Mouse (Mus musculus) neural tube, embryonic 15.5 days (tissue): ENCODE data around the gene Loxl3. TPM values are rescaled to one million over a fixed set of nuclear protein-coding genes. Genes with fewer than 3 reads are reported as not detected.

Source experiments
- ATAC-seq: fragments of 200-750 bp; cut with Nextera tagmentation; 2 replicates; pipeline ENCODE4 v1.8.0; 2017; ENCODE audit warnings: mild to moderate bottlenecking, moderate TSS enrichment, moderate library complexity; ENCODE audit not compliant: low FRiP score
- H3K27ac ChIP-seq: fragments of 300-500 bp; sonication (generic); replicated peaks from 2 replicates; pipeline ENCODE4 v1.5.1; 2015; ENCODE audit warnings: mild to moderate bottlenecking, inconsistent platforms
- H3K27me3 ChIP-seq: fragments of 300-500 bp; sonication (generic); replicated peaks from 2 replicates; pipeline ENCODE4 v1.6.1; 2015; ENCODE audit warnings: inconsistent platforms
- H3K36me3 ChIP-seq: fragments of 300-500 bp; sonication (generic); 2 replicates; pipeline ENCODE4 v1.6.1; 2015; ENCODE audit warnings: inconsistent platforms
- H3K4me1 ChIP-seq: fragments of 300-500 bp; sonication (generic); 2 replicates; pipeline ENCODE4 v1.6.1; 2015; ENCODE audit warnings: inconsistent platforms
- H3K4me2 ChIP-seq: fragments of 300-500 bp; sonication (generic); 2 replicates; pipeline ENCODE4 v1.6.1; 2015; ENCODE audit warnings: inconsistent platforms, mild to moderate bottlenecking, moderate library complexity
- H3K4me3 ChIP-seq: fragments of 300-500 bp; sonication (generic); replicated peaks from 2 replicates; pipeline ENCODE4 v1.5.1; 2015; ENCODE audit warnings: mild to moderate bottlenecking, inconsistent platforms
- H3K9ac ChIP-seq: fragments of 300-500 bp; sonication (generic); replicated peaks from 2 replicates; pipeline ENCODE4 v1.6.1; 2015; ENCODE audit warnings: mild to moderate bottlenecking, inconsistent platforms
- H3K9me3 ChIP-seq: fragments of 300-500 bp; sonication (generic); replicated peaks from 2 replicates; pipeline ENCODE4 v1.6.1; 2016; ENCODE audit warnings: inconsistent platforms
- WGBS: fragments of 180-500 bp; shearing (Covaris S2); methylation state at CpG from one replicate; pipeline ENCODE4 v1.1.7; 2015; ENCODE audit warnings: mixed read lengths; 5-methylcytosine and 5-hydroxymethylcytosine counted together
- polyA plus RNA-seq: library from polyadenylated mRNA; unstranded; fragments of >200 nt; fragmentation: Nextera tagmentation; extraction: Ambion mirVana; gene quantifications from 2 replicates; pipeline ENCODE4 v1.2.1, GENCODE M21; 2015

Gene Loxl3
- polyA plus RNA-seq, 1 experiment from 2014 or later = 7.6 TPM

DNA sequence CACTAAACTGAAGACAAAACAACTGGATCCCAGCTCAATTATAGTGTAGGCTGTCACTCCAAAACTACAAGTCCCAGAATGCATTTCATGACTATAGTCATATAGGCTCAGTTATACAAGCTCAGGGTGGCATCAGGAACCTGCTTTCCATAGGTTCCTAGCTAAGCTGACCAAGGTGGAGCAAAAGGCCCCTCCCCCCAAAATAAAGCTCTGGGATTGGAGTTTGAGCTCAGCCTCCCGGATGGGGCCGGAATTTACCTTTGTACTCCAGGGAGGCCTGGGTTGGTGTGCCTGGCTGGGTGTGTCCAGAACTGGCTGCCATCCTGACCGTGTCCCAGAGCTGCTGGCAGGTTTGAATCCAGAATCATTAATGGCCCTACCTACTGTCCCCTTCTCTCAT, 23.8 kb downstream of the Loxl3 start, which contains the start of gene Dqx1:
Dqx1 (plus strand) TSS at position 55 of the 400 bp plus-strand sequence.
- Histone ChIP-seq H3K4me3 (no peak within 1 kb of the TSS), H3K36me3 (peaks cover 19% of the 10 kb centered on the region), H3K4me1 (peaks cover 23% of the 10 kb centered on the region), H3K4me2 (no peak within 1 kb of the TSS), H3K9me3 (no peaks in the 10 kb centered on the region), H3K9ac (no peak within 1 kb of the TSS), H3K27ac (no peak within 1 kb of the TSS), H3K27me3 (peaks cover 27% of the 10 kb centered on the region)
- ATAC-seq = no peak
- 64% methylated on average over 3 of the region's 3 CpGs for WGBS

GRCm38 (mm10) chr6:83058725-83059124, 24.8 kb downstream of the Loxl3 start:
- H3K4me1 ChIP-seq = peaks cover 15% of the 10 kb centered on the region
- peaks cover 19% of the 10 kb centered on the region for H3K36me3 ChIP-seq
- no peak for ATAC-seq
- no peak overlapping the region for H3K4me2 ChIP-seq
- no peaks in the 10 kb centered on the region for H3K9me3 ChIP-seq
- 85% methylated on average over 2 of the region's 2 CpGs for WGBS
- no peak overlapping the region for H3K27ac ChIP-seq
- H3K27me3 ChIP-seq = peaks cover 36% of the 10 kb centered on the region
- no peak overlapping the region for H3K4me3 ChIP-seq
- no peak overlapping the region for H3K9ac ChIP-seq

- Histone ChIP-seq H3K4me2 (no peak overlapping the region), H3K4me1 (peaks cover 20% of the 10 kb centered on the region), H3K27me3 (peaks cover 94% of the 10 kb centered on the region), H3K9ac (no peak overlapping the region), H3K36me3 (no peaks in the 10 kb centered on the region), H3K9me3 (no peaks in the 10 kb centered on the region), H3K27ac (no peak overlapping the region), H3K4me3 (no peak overlapping the region)
- no peak for ATAC-seq
- WGBS = 45% methylated on average over 8 of the region's 8 CpGs
Observed at GRCm38 (mm10) chr6:83065995-83066394, 32.0 kb downstream of the Loxl3 start.

DNA sequence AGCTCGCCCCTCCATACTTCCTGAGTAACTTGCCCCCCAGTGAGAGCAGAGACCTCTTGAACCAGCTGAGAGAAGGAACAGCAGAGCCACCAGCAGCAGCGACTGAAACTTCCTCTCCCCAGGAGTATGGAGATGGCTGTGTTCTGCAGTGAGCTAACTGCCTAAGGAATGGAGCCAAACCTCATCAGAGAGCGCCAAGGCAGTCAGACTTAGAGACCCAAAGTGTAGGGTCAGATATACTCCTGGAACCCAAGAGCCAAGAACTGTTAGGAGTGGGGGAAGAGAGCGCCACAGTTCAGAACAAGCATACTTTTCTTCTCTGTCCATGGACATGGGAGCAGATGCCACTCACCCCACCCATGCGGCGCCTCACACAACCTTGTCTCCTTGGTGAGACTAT, 32.5 kb downstream of the Loxl3 start:
- ATAC-seq = no peak
- peaks cover 24% of the 10 kb centered on the region for H3K4me1 ChIP-seq
- 43% methylated on average over 6 of the region's 6 CpGs for WGBS

GRCm38 (mm10) chr6:83068221-83068620, 34.2 kb downstream of the Loxl3 start:
- WGBS = 4% methylated on average over 8 of the region's 8 CpGs
- Histone ChIP-seq H3K27ac (no peak overlapping the region), H3K4me2 (no peak overlapping the region; the same call in 1 of the 2 replicates), H3K9ac (no peak overlapping the region), H3K27me3 (peaks cover 94% of the 10 kb centered on the region), H3K4me1 (peaks cover 24% of the 10 kb centered on the region), H3K4me3 (no peak overlapping the region), H3K36me3 (no peaks in the 10 kb centered on the region), H3K9me3 (no peaks in the 10 kb centered on the region)
- no peak for ATAC-seq

More for the DNA sequence above, 32.5 kb downstream of the Loxl3 start:
- Histone ChIP-seq H3K27me3 (peaks cover 94% of the 10 kb centered on the region), H3K9ac (no peak overlapping the region), H3K36me3 (no peaks in the 10 kb centered on the region), H3K27ac (no peak overlapping the region), H3K4me2 (no peak overlapping the region), H3K4me3 (no peak overlapping the region), H3K9me3 (no peaks in the 10 kb centered on the region)

DNA sequence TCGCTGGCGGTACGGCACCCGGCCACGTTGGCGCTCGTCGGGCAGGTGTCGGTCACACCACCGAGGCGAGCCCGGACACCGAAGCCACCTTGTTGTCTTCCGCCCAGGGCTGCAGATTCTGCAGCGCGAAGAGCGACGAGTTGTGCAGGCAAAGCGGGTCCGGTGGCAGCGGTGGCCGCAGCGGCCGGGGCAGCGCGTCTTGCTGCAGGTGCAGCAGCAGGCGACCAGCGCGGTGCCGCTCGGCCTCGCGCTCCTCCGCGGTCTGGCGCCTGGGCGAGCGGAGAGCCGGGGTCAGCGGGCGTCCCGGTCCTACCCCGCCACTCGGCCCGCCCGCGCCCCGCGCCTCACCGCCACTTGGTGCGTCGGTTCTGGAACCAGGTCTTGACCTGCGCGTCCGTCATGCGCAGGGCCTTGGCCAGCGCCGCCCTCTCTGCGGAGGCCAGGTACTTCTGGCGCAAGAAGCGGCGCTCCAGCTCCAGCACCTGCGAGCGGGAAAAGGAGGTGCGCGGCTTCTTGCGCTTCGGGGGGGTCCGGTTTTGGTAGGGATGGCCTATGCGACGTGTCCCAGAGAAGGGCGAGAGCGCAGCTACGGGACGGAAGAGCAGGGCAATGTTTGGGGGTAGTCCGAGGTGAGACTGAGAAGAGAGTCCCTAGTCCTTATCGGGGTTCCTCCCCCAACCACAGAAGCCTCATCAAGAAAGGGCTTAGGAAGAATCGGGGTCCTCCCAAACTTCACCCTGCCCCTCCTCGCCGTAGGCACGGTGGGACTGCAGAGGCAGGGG, 34.9 kb downstream of the Loxl3 start:
- H3K36me3 ChIP-seq = no peaks in the 10 kb centered on the region
- H3K4me2 ChIP-seq = peak overlapping the region; percentile 42
- no peak for ATAC-seq
- under 1% methylated on average over 81 of the region's 81 CpGs for WGBS
- peaks cover 24% of the 10 kb centered on the region for H3K4me1 ChIP-seq
- H3K9ac ChIP-seq = no peak overlapping the region
- H3K27me3 ChIP-seq = peaks cover 93% of the 10 kb centered on the region
- H3K9me3 ChIP-seq = no peaks in the 10 kb centered on the region
- H3K4me3 ChIP-seq = peak overlapping the region; percentile 26
- H3K27ac ChIP-seq = no peak overlapping the region

- H3K36me3 ChIP-seq = no peaks in the 10 kb centered on the region
- H3K9me3 ChIP-seq = no peaks in the 10 kb centered on the region
- peak overlapping the region; percentile 26 for H3K4me3 ChIP-seq
- H3K27ac ChIP-seq = no peak overlapping the region
- H3K4me2 ChIP-seq = peak overlapping the region; percentile 23
- H3K9ac ChIP-seq = no peak overlapping the region
- H3K27me3 ChIP-seq = peaks cover 93% of the 10 kb centered on the region
- under 1% methylated on average over 68 of the region's 69 CpGs for WGBS
- ATAC-seq = peak; percentile 35; the same call in 1 of the 2 replicates
- H3K4me1 ChIP-seq = peaks cover 24% of the 10 kb centered on the region
Observed at GRCm38 (mm10) chr6:83069488-83070246, 35.7 kb downstream of the Loxl3 start.

GRCm38 (mm10) chr6:83070247-83070310, 36.1 kb downstream of the Loxl3 start, which contains the start of gene Tlx2:
TSS of gene Tlx2 (minus strand) at chr6:83070293.
- 2% methylated on average over 10 of the region's 10 CpGs for WGBS
- no peaks in the 10 kb centered on the region for H3K9me3 ChIP-seq
- H3K36me3 ChIP-seq = no peaks in the 10 kb centered on the region
- peak within 1 kb of the TSS; percentile 26 for H3K4me3 ChIP-seq
- peaks cover 93% of the 10 kb centered on the region for H3K27me3 ChIP-seq
- H3K4me1 ChIP-seq = peaks cover 24% of the 10 kb centered on the region
- H3K27ac ChIP-seq = no peak within 1 kb of the TSS
- no peak for ATAC-seq
- H3K9ac ChIP-seq = no peak within 1 kb of the TSS
- peak within 1 kb of the TSS; percentile 42 for H3K4me2 ChIP-seq

DNA sequence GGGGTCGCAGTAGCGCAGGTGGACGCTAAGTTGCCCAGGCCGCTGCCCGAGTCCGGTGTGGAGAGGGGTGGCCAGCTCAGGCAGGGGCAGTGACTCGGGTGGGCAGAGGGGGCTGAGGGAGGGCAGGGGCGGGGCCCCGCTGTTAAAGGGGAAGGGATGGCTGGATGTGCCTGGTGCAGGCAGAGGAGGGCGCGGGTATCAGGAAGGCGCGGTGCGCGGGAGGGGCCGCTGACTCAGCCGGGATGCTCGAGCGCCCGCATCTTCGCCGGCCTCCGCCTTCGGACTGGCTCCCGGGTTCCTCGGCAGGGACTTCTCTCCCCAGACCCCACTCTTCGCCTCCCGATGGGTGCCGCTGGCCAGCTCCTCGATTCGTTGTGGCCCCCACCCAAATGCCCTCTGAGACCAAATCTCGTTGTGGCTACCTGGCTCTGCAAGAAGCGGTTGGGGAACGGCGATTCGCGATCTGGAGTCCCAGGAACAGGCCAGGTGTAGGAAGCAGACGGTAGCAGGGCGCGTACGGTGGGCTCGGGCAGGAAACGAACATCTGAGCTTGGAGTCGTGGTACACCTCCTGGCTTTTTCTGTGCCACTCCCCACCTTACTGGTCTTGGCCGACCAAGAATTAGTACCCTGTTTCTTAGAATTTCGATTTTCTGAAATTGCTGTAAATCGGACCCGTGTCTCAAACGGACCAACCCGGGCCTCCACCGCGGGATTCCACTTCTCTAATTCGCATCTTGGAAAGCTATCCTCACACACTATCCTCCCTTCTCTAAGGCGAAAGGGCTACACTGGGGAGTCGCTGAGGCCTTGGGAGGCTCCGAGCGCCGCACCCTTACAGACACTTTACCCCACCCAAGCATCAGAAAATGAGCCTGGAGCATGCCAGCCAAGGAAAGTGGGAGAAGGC, 36.6 kb downstream of the Loxl3 start:
- Histone ChIP-seq H3K4me1 (peaks cover 24% of the 10 kb centered on the region), H3K9me3 (no peaks in the 10 kb centered on the region), H3K9ac (no peak overlapping the region), H3K4me3 (peak overlapping the region; percentile 26), H3K27me3 (peaks cover 93% of the 10 kb centered on the region), H3K4me2 (peak overlapping the region; percentile 23), H3K36me3 (no peaks in the 10 kb centered on the region), H3K27ac (no peak overlapping the region)
- peak; percentile 19; the same call in 1 of the 2 replicates for ATAC-seq
- WGBS = 1% methylated on average over 53 of the region's 58 CpGs

DNA sequence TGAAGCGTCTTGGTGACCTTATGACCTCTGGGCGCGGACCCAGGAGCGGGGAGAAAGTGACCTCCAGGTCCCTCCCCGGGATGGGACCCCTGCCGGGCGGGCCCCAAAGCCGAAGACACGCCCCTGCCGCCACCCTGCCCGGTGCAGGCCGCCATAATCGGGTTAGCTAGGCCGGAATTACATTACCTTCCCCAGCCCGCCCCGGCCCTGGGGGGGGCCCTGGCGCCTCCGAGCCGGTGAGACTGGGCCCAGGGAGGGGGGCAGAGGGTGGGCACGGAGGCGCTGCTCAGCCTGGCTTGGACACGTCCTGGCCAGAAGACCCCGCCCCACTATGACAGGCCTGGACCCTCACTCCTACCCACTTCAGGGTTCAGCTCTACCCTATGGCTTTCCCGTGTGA, 37.2 kb downstream of the Loxl3 start:
- no peak overlapping the region for H3K4me2 ChIP-seq
- H3K27ac ChIP-seq = no peak overlapping the region
- no peak overlapping the region for H3K9ac ChIP-seq
- H3K4me3 ChIP-seq = no peak overlapping the region; the same call in 1 of the 2 replicates
- H3K4me1 ChIP-seq = peaks cover 24% of the 10 kb centered on the region
- WGBS = under 1% methylated on average over 24 of the region's 24 CpGs
- ATAC-seq = peak; percentile 35; the same call in 1 of the 2 replicates
- peaks cover 93% of the 10 kb centered on the region for H3K27me3 ChIP-seq
- H3K9me3 ChIP-seq = no peaks in the 10 kb centered on the region
- H3K36me3 ChIP-seq = no peaks in the 10 kb centered on the region

GRCm38 (mm10) chr6:83074979-83075378, 41.0 kb downstream of the Loxl3 start:
- peaks cover 32% of the 10 kb centered on the region for H3K4me1 ChIP-seq
- 28% methylated on average over 2 of the region's 2 CpGs for WGBS
- no peaks in the 10 kb centered on the region for H3K36me3 ChIP-seq
- no peak overlapping the region for H3K27ac ChIP-seq
- H3K4me2 ChIP-seq = no peak overlapping the region
- H3K4me3 ChIP-seq = no peak overlapping the region
- no peaks in the 10 kb centered on the region for H3K9me3 ChIP-seq
- ATAC-seq = no peak
- H3K9ac ChIP-seq = no peak overlapping the region
- peaks cover 64% of the 10 kb centered on the region for H3K27me3 ChIP-seq
